Mouse (Mus musculus): ENCODE data around the gene Mrgprf. TPM values are rescaled to one million over a fixed set of nuclear protein-coding genes. Genes with fewer than 3 reads are reported as not detected.

Gene Mrgprf
- 2.5 and 3.7 TPM in 2 replicates for polyA plus RNA-seq (2015; fragmentation: Nextera tagmentation; extraction: Ambion mirVana)

- no peak within 1 kb of the TSS for H3K9ac ChIP-seq
- 27% methylated on average over 12 of the region's 13 CpGs for WGBS
Observed at GRCm38 (mm10) chr7:145300321-145301007, at the start of gene Mrgprf. Gene Mrgprf, plus strand, starts transcription at chr7:145300828.

GRCm38 (mm10) chr7:145252715-145253476, 47.7 kb upstream of the Mrgprf start:
- peaks cover 33% of the 10 kb centered on the region for H3K36me3 ChIP-seq
- no peaks in the 10 kb centered on the region for H3K9me3 ChIP-seq (replicated peaks)
- 26% methylated on average over 8 of the region's 8 CpGs for WGBS
- no peaks in the 10 kb centered on the region for H3K27me3 ChIP-seq
- H3K27ac ChIP-seq = no peak overlapping the region
- H3K9ac ChIP-seq = no peak overlapping the region
- H3K4me3 ChIP-seq (replicated peaks) = no peak overlapping the region
- H3K4me2 ChIP-seq = no peak overlapping the region
- peak; percentile 49; the same call in 1 of the 2 replicates for ATAC-seq (replicated peaks; ENCODE audit: low FRiP score)
- no peaks in the 10 kb centered on the region for H3K4me1 ChIP-seq

More at GRCm38 (mm10) chr7:145300321-145301007, at the start of gene Mrgprf:
- Histone ChIP-seq H3K36me3 (no peaks in the 10 kb centered on the region), H3K27ac (peak within 1 kb of the TSS; percentile 43; the same call in 1 of the 2 replicates), H3K4me3 (replicated peaks) (no peak within 1 kb of the TSS), H3K9me3 (replicated peaks) (no peaks in the 10 kb centered on the region), H3K27me3 (no peaks in the 10 kb centered on the region), H3K4me2 (no peak within 1 kb of the TSS), H3K4me1 (peaks cover 31% of the 10 kb centered on the region)
- no peak for ATAC-seq (replicated peaks; ENCODE audit: low FRiP score)

DNA sequence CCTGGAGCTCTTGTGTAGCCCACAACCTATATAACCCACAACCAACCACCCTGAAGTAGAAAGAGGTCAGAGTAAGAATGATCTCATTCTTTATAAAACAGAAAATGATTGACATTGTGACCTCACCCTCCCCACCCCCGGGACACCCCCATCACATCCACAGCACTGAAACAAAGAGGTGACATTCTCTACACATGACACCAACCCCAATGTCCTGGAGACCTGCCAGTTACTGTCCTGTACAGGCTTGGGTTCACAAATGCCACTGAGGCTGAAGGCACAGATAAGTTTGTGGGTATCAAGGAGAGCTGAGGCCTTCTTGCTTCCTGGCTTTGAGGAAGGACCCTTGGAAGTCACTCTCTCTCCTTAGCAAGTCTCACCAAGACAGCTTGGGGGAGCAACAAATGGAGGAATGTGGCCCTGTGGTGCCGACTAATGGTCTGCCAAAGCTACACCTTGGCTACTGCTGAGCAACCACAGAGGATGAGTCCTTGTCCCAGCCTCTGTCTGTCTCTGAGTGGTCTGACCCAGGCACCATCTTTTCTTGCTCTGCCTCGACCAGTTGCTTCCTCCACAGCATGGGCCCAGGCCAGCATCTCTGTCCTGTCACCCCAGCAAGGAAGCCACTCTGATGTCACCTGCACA, 46.5 kb upstream of the Mrgprf start:
- no peak overlapping the region for H3K4me2 ChIP-seq
- H3K36me3 ChIP-seq = peaks cover 39% of the 10 kb centered on the region
- H3K9ac ChIP-seq = no peak overlapping the region
- no peaks in the 10 kb centered on the region for H3K9me3 ChIP-seq (replicated peaks)
- no peak for ATAC-seq (replicated peaks; ENCODE audit: low FRiP score)
- no peaks in the 10 kb centered on the region for H3K4me1 ChIP-seq
- no peak overlapping the region for H3K27ac ChIP-seq
- 58% methylated on average over 3 of the region's 3 CpGs for WGBS
- H3K4me3 ChIP-seq (replicated peaks) = no peak overlapping the region
- no peaks in the 10 kb centered on the region for H3K27me3 ChIP-seq

DNA sequence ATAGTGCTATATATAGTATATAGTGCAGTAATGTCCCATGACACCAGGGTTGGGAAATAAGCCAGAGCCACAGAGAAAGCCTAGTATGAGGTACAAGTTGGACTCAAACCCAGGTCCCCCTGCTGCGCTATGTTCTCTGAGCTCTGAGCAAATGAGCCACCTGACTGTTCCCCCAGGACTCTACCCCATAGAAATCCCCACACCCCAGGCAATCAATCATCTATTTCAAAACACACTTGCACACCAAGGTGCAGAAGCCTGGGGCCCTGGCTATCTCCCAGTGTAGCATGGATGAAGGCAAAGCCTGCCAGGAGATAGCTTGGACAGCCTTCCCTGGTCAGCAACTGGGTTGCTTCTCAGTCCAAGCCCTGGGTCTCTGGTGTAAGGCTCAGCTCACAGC, 44.5 kb upstream of the Mrgprf start:
- ATAC-seq (replicated peaks; ENCODE audit: low FRiP score) = no peak
- WGBS = 95% methylated on average over 1 of the region's 1 CpGs
- Histone ChIP-seq H3K4me2 (no peak overlapping the region), H3K4me3 (replicated peaks) (no peak overlapping the region), H3K36me3 (peaks cover 53% of the 10 kb centered on the region), H3K9ac (no peak overlapping the region), H3K27me3 (no peaks in the 10 kb centered on the region), H3K27ac (no peak overlapping the region), H3K9me3 (replicated peaks) (no peaks in the 10 kb centered on the region), H3K4me1 (no peaks in the 10 kb centered on the region)

DNA sequence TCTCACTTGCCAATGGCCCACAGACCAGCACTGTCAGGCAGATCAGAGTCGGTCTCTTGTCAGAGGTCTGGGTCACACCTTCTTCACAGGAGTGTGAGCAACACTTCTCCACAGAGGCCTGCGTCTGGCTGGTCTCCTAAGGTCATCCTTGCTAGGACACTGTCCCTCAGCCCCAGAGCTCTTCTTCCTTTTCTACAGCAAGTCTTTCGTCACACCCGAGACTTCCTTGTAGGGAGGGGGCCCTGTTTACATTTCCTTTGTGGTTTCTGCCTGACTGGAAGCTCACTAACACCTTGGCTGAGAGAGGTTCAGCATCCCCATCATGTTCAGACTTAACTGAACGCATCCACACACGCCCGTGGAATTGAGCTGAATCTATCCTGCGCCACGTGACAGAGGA, 36.4 kb upstream of the Mrgprf start:
- Histone ChIP-seq H3K4me1 (no peaks in the 10 kb centered on the region), H3K4me2 (no peak overlapping the region), H3K4me3 (replicated peaks) (no peak overlapping the region), H3K27ac (no peak overlapping the region), H3K9me3 (replicated peaks) (no peaks in the 10 kb centered on the region), H3K27me3 (no peaks in the 10 kb centered on the region), H3K9ac (no peak overlapping the region), H3K36me3 (peaks cover 51% of the 10 kb centered on the region)
- WGBS = 75% methylated on average over 9 of the region's 9 CpGs
- no peak for ATAC-seq (replicated peaks; ENCODE audit: low FRiP score)

GRCm38 (mm10) chr7:145266011-145266410, 34.6 kb upstream of the Mrgprf start:
- Histone ChIP-seq H3K27me3 (no peaks in the 10 kb centered on the region), H3K9me3 (replicated peaks) (no peaks in the 10 kb centered on the region), H3K27ac (no peak overlapping the region), H3K4me2 (no peak overlapping the region), H3K4me3 (replicated peaks) (no peak overlapping the region), H3K9ac (no peak overlapping the region), H3K4me1 (no peaks in the 10 kb centered on the region), H3K36me3 (peaks cover 55% of the 10 kb centered on the region)
- WGBS = 84% methylated on average over 2 of the region's 2 CpGs
- no peak for ATAC-seq (replicated peaks; ENCODE audit: low FRiP score)

- Histone ChIP-seq H3K9me3 (replicated peaks) (no peaks in the 10 kb centered on the region), H3K4me3 (replicated peaks) (no peak overlapping the region), H3K27ac (no peak overlapping the region), H3K36me3 (peaks cover 80% of the 10 kb centered on the region), H3K4me1 (no peaks in the 10 kb centered on the region), H3K4me2 (no peak overlapping the region), H3K9ac (no peak overlapping the region), H3K27me3 (no peaks in the 10 kb centered on the region)
- 87% methylated on average over 7 of the region's 7 CpGs for WGBS
- ATAC-seq (replicated peaks; ENCODE audit: low FRiP score) = peak; percentile 61
Observed at GRCm38 (mm10) chr7:145268890-145269289, 31.7 kb upstream of the Mrgprf start.

- no peaks in the 10 kb centered on the region for H3K9me3 ChIP-seq (replicated peaks)
- WGBS = 90% methylated on average over 5 of the region's 5 CpGs
- no peak overlapping the region for H3K4me3 ChIP-seq (replicated peaks)
- no peak overlapping the region for H3K4me2 ChIP-seq
- H3K4me1 ChIP-seq = no peaks in the 10 kb centered on the region
- ATAC-seq (replicated peaks; ENCODE audit: low FRiP score) = no peak
- H3K9ac ChIP-seq = no peak overlapping the region
- no peak overlapping the region for H3K27ac ChIP-seq
- H3K27me3 ChIP-seq = no peaks in the 10 kb centered on the region
- H3K36me3 ChIP-seq = peaks cover 92% of the 10 kb centered on the region
Observed at GRCm38 (mm10) chr7:145270955-145271354, 29.7 kb upstream of the Mrgprf start.

GRCm38 (mm10) chr7:145275488-145275887, 25.1 kb upstream of the Mrgprf start:
- 89% methylated on average over 3 of the region's 3 CpGs for WGBS
- Histone ChIP-seq H3K9ac (no peak overlapping the region), H3K27me3 (no peaks in the 10 kb centered on the region), H3K4me2 (no peak overlapping the region), H3K4me1 (no peaks in the 10 kb centered on the region), H3K4me3 (replicated peaks) (no peak overlapping the region), H3K36me3 (peaks cover 89% of the 10 kb centered on the region), H3K27ac (no peak overlapping the region), H3K9me3 (replicated peaks) (no peaks in the 10 kb centered on the region)
- ATAC-seq (replicated peaks; ENCODE audit: low FRiP score) = no peak

DNA sequence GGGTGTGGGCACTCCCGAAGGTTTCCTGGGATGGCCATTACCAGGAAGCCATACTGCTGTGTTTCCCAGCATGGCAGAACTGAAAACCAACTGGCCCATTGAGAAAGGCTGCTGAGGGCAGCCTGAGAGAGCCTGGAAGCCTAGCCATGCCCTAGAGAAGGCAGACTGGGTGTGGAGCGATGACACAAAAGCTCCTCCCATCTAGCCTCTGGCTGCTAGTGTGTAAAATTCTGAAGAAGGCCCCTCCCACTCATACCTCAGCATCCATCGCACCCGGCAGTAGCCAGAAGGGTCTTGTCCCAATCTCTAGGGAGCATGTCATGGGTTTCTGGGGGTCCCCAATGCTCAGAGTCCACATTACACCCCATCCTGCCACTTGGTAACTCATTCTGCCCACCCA, 19.2 kb upstream of the Mrgprf start:
- Histone ChIP-seq H3K27me3 (no peaks in the 10 kb centered on the region), H3K36me3 (peaks cover 38% of the 10 kb centered on the region), H3K27ac (no peak overlapping the region), H3K9ac (no peak overlapping the region), H3K4me1 (peaks cover 30% of the 10 kb centered on the region), H3K4me2 (peak overlapping the region; percentile 75), H3K9me3 (replicated peaks) (no peaks in the 10 kb centered on the region), H3K4me3 (replicated peaks) (no peak overlapping the region)
- ATAC-seq (replicated peaks; ENCODE audit: low FRiP score) = no peak
- 73% methylated on average over 4 of the region's 4 CpGs for WGBS

GRCm38 (mm10) chr7:145283041-145283440, 17.6 kb upstream of the Mrgprf start:
- Histone ChIP-seq H3K27me3 (no peaks in the 10 kb centered on the region), H3K9me3 (replicated peaks) (no peaks in the 10 kb centered on the region), H3K27ac (peak overlapping the region; percentile 45; the same call in 1 of the 2 replicates), H3K4me2 (peak overlapping the region; percentile 75), H3K9ac (peak overlapping the region; percentile 53), H3K4me3 (replicated peaks) (peak overlapping the region; percentile 59), H3K36me3 (peaks cover 23% of the 10 kb centered on the region), H3K4me1 (peaks cover 30% of the 10 kb centered on the region)
- WGBS = 20% methylated on average over 4 of the region's 4 CpGs
- ATAC-seq (replicated peaks; ENCODE audit: low FRiP score) = 0 out of 2 replicates have a peak, but pooled peaks have one; percentile 12

All from kidney, embryonic 15.5 days (tissue).